Mouse (Mus musculus) MEL (cell line): ENCODE results near the gene Palld. TPM values are rescaled to one million over a fixed set of nuclear protein-coding genes. Genes with fewer than 3 reads are reported as not detected.

Experiments used
- DNase-seq: peaks from one replicate; pipeline ENCODE4 v3.0.0; 2011; ENCODE audit warnings: low read depth, low spot score
- H3K27ac ChIP-seq: 2 replicates; pipeline ENCODE4 v1.5.1; 2012; ENCODE audit warnings: low read depth, mild to moderate bottlenecking, control low read depth, low read length, moderate library complexity; ENCODE audit not compliant: control insufficient read depth
- H3K27me3 ChIP-seq, 2 experiments: fragments of 150-350 bp in 1 of 2; sonication (generic) in 1 of 2; 2 replicates each; pipeline ENCODE4 v1.6.1; 2012; ENCODE audit warnings: low read length in 2 of 2, mild to moderate bottlenecking in 2 of 2, improper control_type of control experiment in 1 of 2, moderate library complexity in 1 of 2; ENCODE audit not compliant: insufficient read depth in 2 of 2, control insufficient read depth in 1 of 2
- H3K36me3 ChIP-seq, 2 experiments: 2 replicates each; pipeline ENCODE4 v1.6.1; 2012 to 2014; ENCODE audit warnings: low read length in 2 of 2, improper control_type of control experiment in 1 of 2, inconsistent platforms in 1 of 2, mild to moderate bottlenecking in 1 of 2; ENCODE audit not compliant: insufficient read depth in 2 of 2, control insufficient read depth in 1 of 2
- H3K4me1 ChIP-seq, 2 experiments: fragments of 150-350 bp in 1 of 2; sonication (generic) in 1 of 2; 2 replicates each; pipeline ENCODE4 v1.6.1; 2012; ENCODE audit warnings: low read length in 2 of 2, improper control_type of control experiment in 1 of 2, mild to moderate bottlenecking in 1 of 2; ENCODE audit not compliant: insufficient read depth in 2 of 2, control insufficient read depth in 1 of 2
- H3K4me3 ChIP-seq, 2 experiments: fragments of 150-350 bp in 1 of 2; sonication (generic) in 1 of 2; 2 replicates each; pipeline ENCODE4 v1.5.1; 2012; ENCODE audit warnings: low read depth in 2 of 2, low read length in 2 of 2, mild to moderate bottlenecking in 2 of 2, moderate library complexity in 2 of 2, control low read depth in 1 of 2, improper control_type of control experiment in 1 of 2; ENCODE audit not compliant: control insufficient read depth in 1 of 2, insufficient read depth in 1 of 2
- H3K79me2 ChIP-seq: 2 replicates; pipeline ENCODE4 v1.6.1; 2012; ENCODE audit warnings: mild to moderate bottlenecking, low read length, moderate library complexity; ENCODE audit not compliant: control insufficient read depth, poor library complexity, insufficient read depth
- H3K9ac ChIP-seq: 2 replicates; pipeline ENCODE4 v1.6.1; 2012; ENCODE audit warnings: low read depth, mild to moderate bottlenecking, control low read depth, low read length, moderate library complexity; ENCODE audit not compliant: control insufficient read depth, poor library complexity, severe bottlenecking
- H3K9me3 ChIP-seq: fragments of 150-350 bp; sonication (generic); replicated peaks from 2 replicates; pipeline ENCODE4 v1.6.1; 2012; ENCODE audit warnings: mild to moderate bottlenecking, low read length, improper control_type of control experiment, moderate library complexity; ENCODE audit not compliant: insufficient read depth
- CHD1 ChIP-seq: IDR thresholded peaks from 2 replicates; pipeline ENCODE4 v1.6.1; 2012; ENCODE audit warnings: low read depth, mild to moderate bottlenecking, inconsistent platforms, low read length, improper control_type of control experiment
- CTCF ChIP-seq, 3 experiments: IDR thresholded peaks in 2 of 3; conservative IDR thresholded peaks in 1 of 3; 2 replicates each; pipeline ENCODE4 v1.5.1; 2011 to 2012; ENCODE audit warnings: low read length in 3 of 3, low read depth in 2 of 3, mild to moderate bottlenecking in 2 of 3, improper control_type of control experiment in 1 of 3, inconsistent platforms in 1 of 3, mixed read lengths in 1 of 3, moderate library complexity in 1 of 3; ENCODE audit not compliant: control insufficient read depth in 1 of 3, insufficient read depth in 1 of 3, poor library complexity in 1 of 3, severe bottlenecking in 1 of 3
- EP300 ChIP-seq, 2 experiments: IDR thresholded peaks; 2 replicates each; pipeline ENCODE4 v1.6.1; 2011; ENCODE audit warnings: improper control_type of control experiment in 2 of 2, low read length in 2 of 2, low read depth in 1 of 2, mild to moderate bottlenecking in 1 of 2
- GABPA ChIP-seq: IDR thresholded peaks from 2 replicates; pipeline ENCODE4 v1.6.1; 2012; ENCODE audit warnings: low read depth, mild to moderate bottlenecking, inconsistent platforms, low read length, improper control_type of control experiment, moderate library complexity
- HCFC1 ChIP-seq: IDR thresholded peaks from 2 replicates; pipeline ENCODE4 v1.6.1; 2012; ENCODE audit warnings: low read depth, mild to moderate bottlenecking, inconsistent platforms, low read length, improper control_type of control experiment, moderate library complexity
- JUND ChIP-seq: IDR thresholded peaks from 2 replicates; pipeline ENCODE4 v1.6.1; 2011; ENCODE audit warnings: low read depth, mild to moderate bottlenecking, improper control_type of control experiment, low read length
- KAT2A ChIP-seq: conservative IDR thresholded peaks from 2 replicates; pipeline ENCODE4 v1.6.1; 2012; ENCODE audit warnings: low read depth, low read length, improper control_type of control experiment, inconsistent platforms
- MXI1 ChIP-seq: IDR thresholded peaks from 2 replicates; pipeline ENCODE4 v1.6.1; 2011; ENCODE audit warnings: mild to moderate bottlenecking, low read depth, low read length, improper control_type of control experiment
- MYB ChIP-seq: IDR thresholded peaks from 2 replicates; pipeline ENCODE4 v1.6.1; 2011; ENCODE audit warnings: mild to moderate bottlenecking, low read depth, low read length, improper control_type of control experiment
- MYC ChIP-seq: IDR thresholded peaks from 2 replicates; pipeline ENCODE4 v1.6.1; 2011; ENCODE audit warnings: low read depth, mild to moderate bottlenecking, low read length, improper control_type of control experiment, moderate library complexity
- NRF1 ChIP-seq: IDR thresholded peaks from 2 replicates; pipeline ENCODE4 v1.6.1; 2014; ENCODE audit warnings: low read depth, mild to moderate bottlenecking, inconsistent platforms, low read length, improper control_type of control experiment, moderate library complexity; ENCODE audit not compliant: poor library complexity, insufficient read depth, severe bottlenecking
- POLR2AphosphoS5 ChIP-seq: IDR thresholded peaks from 2 replicates; pipeline ENCODE4 v1.6.1; 2012; ENCODE audit warnings: low read depth, borderline replicate concordance, mild to moderate bottlenecking, inconsistent platforms, low read length, moderate library complexity, mixed read lengths
- RAD21 ChIP-seq: IDR thresholded peaks from 2 replicates; pipeline ENCODE4 v1.6.1; 2011; ENCODE audit warnings: mild to moderate bottlenecking, low read depth, low read length, improper control_type of control experiment
- SMC3 ChIP-seq: IDR thresholded peaks from 2 replicates; pipeline ENCODE4 v1.6.1; 2011; ENCODE audit warnings: low read depth, low read length, improper control_type of control experiment
- TAL1 ChIP-seq: IDR thresholded peaks from 2 replicates; pipeline ENCODE4 v1.6.1; 2012; ENCODE audit warnings: mild to moderate bottlenecking, inconsistent platforms, low read length, moderate library complexity, mixed read lengths
- TBP ChIP-seq: IDR thresholded peaks from 2 replicates; pipeline ENCODE4 v1.8.0; 2011; ENCODE audit warnings: low read depth, low read length, improper control_type of control experiment
- UBTF ChIP-seq: IDR thresholded peaks from 2 replicates; pipeline ENCODE4 v1.6.1; 2012; ENCODE audit warnings: low read depth, mild to moderate bottlenecking, inconsistent platforms, low read length, improper control_type of control experiment, moderate library complexity, borderline replicate concordance; ENCODE audit not compliant: insufficient read depth
- USF1 ChIP-seq: IDR thresholded peaks from 2 replicates; pipeline ENCODE4 v1.6.1; 2014; ENCODE audit warnings: low read depth, mild to moderate bottlenecking, inconsistent platforms, low read length, improper control_type of control experiment, moderate library complexity
- USF2 ChIP-seq, 2 experiments: IDR thresholded peaks; 2 replicates each; pipeline ENCODE4 v1.6.1; 2011 to 2012; ENCODE audit warnings: improper control_type of control experiment in 2 of 2, low read length in 2 of 2, borderline replicate concordance in 1 of 2, inconsistent platforms in 1 of 2, low read depth in 1 of 2, mild to moderate bottlenecking in 1 of 2; ENCODE audit not compliant: insufficient read depth in 1 of 2
- ZC3H11A ChIP-seq: IDR thresholded peaks from 2 replicates; pipeline ENCODE4 v1.6.1; 2012; ENCODE audit warnings: low read depth, mild to moderate bottlenecking, inconsistent platforms, low read length, improper control_type of control experiment
- ZNF384 ChIP-seq: IDR thresholded peaks from 2 replicates; pipeline ENCODE4 v1.6.1; 2012; ENCODE audit warnings: low read depth, mild to moderate bottlenecking, inconsistent platforms, low read length, improper control_type of control experiment
- polyA plus RNA-seq, 2 experiments: library from polyadenylated mRNA; stranded (reverse) in 1 of 2; unstranded in 1 of 2; fragments of >175 nt in 1 of 2; fragments of >200 nt in 1 of 2; gene quantifications; 2 replicates each; pipeline versions ENCODE4 v1.2.1 to v1.2.4; 2012; ENCODE audit warnings: low replicate concordance in 2 of 2, low read depth in 1 of 2; ENCODE audit not compliant: insufficient read length in 2 of 2, insufficient read depth in 1 of 2, missing spikeins in 1 of 2
- total RNA-seq: library from RNA; depleted of rRNA; stranded (reverse); fragments of 300-350 nt; gene quantifications from 2 replicates; pipeline ENCODE4 v1.2.3, GENCODE M21; 2012

Gene Palld
- total and polyA plus RNA-seq, 3 experiments: 0.23 to 1.9 TPM; not detected in 1

DNA sequence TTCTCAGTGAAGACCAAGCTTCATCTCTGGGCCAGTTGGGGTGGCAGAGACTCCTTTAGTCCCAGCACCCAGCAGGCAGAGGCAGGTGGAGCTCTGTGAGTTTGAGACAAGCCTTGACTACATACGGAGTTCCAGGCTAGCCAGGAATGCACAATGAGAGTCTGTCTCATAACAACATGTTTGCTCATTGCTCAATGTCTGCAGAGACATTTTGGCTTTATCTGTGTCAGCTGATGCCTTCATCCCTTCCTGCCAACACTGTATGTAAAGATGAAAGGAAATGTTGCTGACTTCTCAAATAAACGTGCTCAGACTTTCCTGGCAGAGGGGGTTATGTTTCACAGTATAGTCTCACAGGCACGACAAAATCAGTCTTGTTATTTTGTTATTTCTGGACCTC is 401.6 kb downstream of the Palld start:
- Histone ChIP-seq H3K36me3 (no peaks in the 10 kb centered on the region), H3K27ac (no peak overlapping the region), H3K4me3 (no peak overlapping the region), H3K9ac (no peak overlapping the region), H3K9me3 (no peaks in the 10 kb centered on the region), H3K27me3 (no peaks in the 10 kb centered on the region), H3K4me1 (no peaks in the 10 kb centered on the region), H3K79me2 (no peaks in the 10 kb centered on the region)
- TF ChIP-seq ZC3H11A: no peak
- no peak for TF ChIP-seq UBTF
- no peak for TF ChIP-seq MXI1
- no peak for TF ChIP-seq GABPA
- no peak for TF ChIP-seq TBP
- no peak for TF ChIP-seq MYC
- no peak for TF ChIP-seq USF2 (IDR thresholded peaks at IDR 0.05; ENCODE audit: borderline replicate concordance in 1 of 2, insufficient read depth in 1 of 2, low read depth in 1 of 2, low read length in 2 of 2)
- TF ChIP-seq CHD1: no peak
- DNase-seq: no peak

DNA sequence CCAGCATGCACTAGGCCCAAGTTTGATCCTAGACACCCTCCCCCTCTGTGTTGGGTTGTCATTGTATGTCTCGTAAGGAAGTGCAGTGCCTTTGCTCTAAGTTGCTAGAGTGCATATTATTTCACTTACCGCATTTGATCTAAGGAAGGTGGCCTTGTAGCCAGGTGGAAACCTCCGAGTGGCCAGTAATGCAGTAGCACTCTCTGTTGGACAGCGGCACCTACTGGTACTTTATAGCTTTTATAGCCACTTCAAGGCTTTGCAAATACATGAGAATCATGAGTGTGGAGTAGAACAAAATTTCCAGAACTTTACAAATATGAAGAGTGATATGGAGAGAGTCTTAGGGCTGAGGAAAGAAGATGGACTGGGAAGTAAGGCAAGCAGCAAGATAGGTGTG is 403.5 kb downstream of the Palld start:
- Histone ChIP-seq H3K9me3 (no peaks in the 10 kb centered on the region), H3K4me1 (no peaks in the 10 kb centered on the region), H3K9ac (no peak overlapping the region), H3K27ac (no peak overlapping the region), H3K4me3 (no peak overlapping the region), H3K36me3 (no peaks in the 10 kb centered on the region), H3K27me3 (no peaks in the 10 kb centered on the region), H3K79me2 (no peaks in the 10 kb centered on the region)
- TF ChIP-seq HCFC1 (no peak), TAL1 (no peak), SMC3 (peak; percentile 36), KAT2A (no peak), TBP (no peak), USF1 (no peak), MYB (no peak), POLR2AphosphoS5 (no peak), RAD21 (peak; percentile 49), EP300 (IDR thresholded peaks at IDR 0.05; ENCODE audit: low read depth in 1 of 2, low read length in 2 of 2) (no peak), ZNF384 (no peak), UBTF (no peak), ZC3H11A (peak; percentile 10; the same call in 1 of the 2 replicates), NRF1 (no peak), JUND (no peak), CTCF (IDR thresholded peaks at IDR 0.05 in 2 of 3, conservative IDR thresholded peaks at IDR 0.05 in 1 of 3; ENCODE audit: control insufficient read depth in 1 of 3, insufficient read depth in 1 of 3, low read depth in 2 of 3, low read length in 3 of 3, poor library complexity in 1 of 3, severe bottlenecking in 1 of 3) (peak in 2 of 3 experiments; percentile 7 to 39; a peak in 3 of 6 replicates)
- no peak for DNase-seq
